Mouse (Mus musculus) MEL (cell line): ENCODE measurements around the gene Col25a1. TPM values are rescaled to one million over a fixed set of nuclear protein-coding genes. Genes with fewer than 3 reads are reported as not detected.

Experiments
- DNase-seq: peaks from one replicate; pipeline ENCODE4 v3.0.0; 2011; ENCODE audit warnings: low read depth, low spot score
- H3K27ac ChIP-seq: 2 replicates; pipeline ENCODE4 v1.5.1; 2012; ENCODE audit warnings: low read depth, mild to moderate bottlenecking, control low read depth, low read length, moderate library complexity; ENCODE audit not compliant: control insufficient read depth
- H3K27me3 ChIP-seq, 2 experiments: fragments of 150-350 bp in 1 of 2; sonication (generic) in 1 of 2; 2 replicates each; pipeline ENCODE4 v1.6.1; 2012; ENCODE audit warnings: low read length in 2 of 2, mild to moderate bottlenecking in 2 of 2, improper control_type of control experiment in 1 of 2, moderate library complexity in 1 of 2; ENCODE audit not compliant: insufficient read depth in 2 of 2, control insufficient read depth in 1 of 2
- H3K36me3 ChIP-seq, 2 experiments: 2 replicates each; pipeline ENCODE4 v1.6.1; 2012 to 2014; ENCODE audit warnings: low read length in 2 of 2, improper control_type of control experiment in 1 of 2, inconsistent platforms in 1 of 2, mild to moderate bottlenecking in 1 of 2; ENCODE audit not compliant: insufficient read depth in 2 of 2, control insufficient read depth in 1 of 2
- H3K4me1 ChIP-seq, 2 experiments: fragments of 150-350 bp in 1 of 2; sonication (generic) in 1 of 2; 2 replicates each; pipeline ENCODE4 v1.6.1; 2012; ENCODE audit warnings: low read length in 2 of 2, improper control_type of control experiment in 1 of 2, mild to moderate bottlenecking in 1 of 2; ENCODE audit not compliant: insufficient read depth in 2 of 2, control insufficient read depth in 1 of 2
- H3K4me3 ChIP-seq, 2 experiments: fragments of 150-350 bp in 1 of 2; sonication (generic) in 1 of 2; 2 replicates each; pipeline ENCODE4 v1.5.1; 2012; ENCODE audit warnings: low read depth in 2 of 2, low read length in 2 of 2, mild to moderate bottlenecking in 2 of 2, moderate library complexity in 2 of 2, control low read depth in 1 of 2, improper control_type of control experiment in 1 of 2; ENCODE audit not compliant: control insufficient read depth in 1 of 2, insufficient read depth in 1 of 2
- H3K79me2 ChIP-seq: 2 replicates; pipeline ENCODE4 v1.6.1; 2012; ENCODE audit warnings: mild to moderate bottlenecking, low read length, moderate library complexity; ENCODE audit not compliant: control insufficient read depth, poor library complexity, insufficient read depth
- H3K9ac ChIP-seq: 2 replicates; pipeline ENCODE4 v1.6.1; 2012; ENCODE audit warnings: low read depth, mild to moderate bottlenecking, control low read depth, low read length, moderate library complexity; ENCODE audit not compliant: control insufficient read depth, poor library complexity, severe bottlenecking
- H3K9me3 ChIP-seq: fragments of 150-350 bp; sonication (generic); replicated peaks from 2 replicates; pipeline ENCODE4 v1.6.1; 2012; ENCODE audit warnings: mild to moderate bottlenecking, low read length, improper control_type of control experiment, moderate library complexity; ENCODE audit not compliant: insufficient read depth
- BHLHE40 ChIP-seq: IDR thresholded peaks from 2 replicates; pipeline ENCODE4 v1.6.1; 2012; ENCODE audit warnings: low read depth, mild to moderate bottlenecking, inconsistent platforms, low read length, improper control_type of control experiment, borderline replicate concordance
- ELF1 ChIP-seq: IDR thresholded peaks from 2 replicates; pipeline ENCODE4 v1.6.1; 2014; ENCODE audit warnings: low read depth, mild to moderate bottlenecking, inconsistent platforms, low read length, improper control_type of control experiment, moderate library complexity
- EP300 ChIP-seq, 2 experiments: IDR thresholded peaks; 2 replicates each; pipeline ENCODE4 v1.6.1; 2011; ENCODE audit warnings: improper control_type of control experiment in 2 of 2, low read length in 2 of 2, low read depth in 1 of 2, mild to moderate bottlenecking in 1 of 2
- GATA1 ChIP-seq: IDR thresholded peaks from 2 replicates; pipeline ENCODE4 v1.6.1; 2011; ENCODE audit warnings: low read depth, low read length, improper control_type of control experiment
- HCFC1 ChIP-seq: IDR thresholded peaks from 2 replicates; pipeline ENCODE4 v1.6.1; 2012; ENCODE audit warnings: low read depth, mild to moderate bottlenecking, inconsistent platforms, low read length, improper control_type of control experiment, moderate library complexity
- JUND ChIP-seq: IDR thresholded peaks from 2 replicates; pipeline ENCODE4 v1.6.1; 2011; ENCODE audit warnings: low read depth, mild to moderate bottlenecking, improper control_type of control experiment, low read length
- MAFK ChIP-seq: IDR thresholded peaks from 2 replicates; pipeline ENCODE4 v1.6.1; 2011; ENCODE audit warnings: low read depth, mild to moderate bottlenecking, low read length, improper control_type of control experiment, borderline replicate concordance
- MAX ChIP-seq: IDR thresholded peaks from 2 replicates; pipeline ENCODE4 v1.6.1; 2011; ENCODE audit warnings: low read length, improper control_type of control experiment
- MAZ ChIP-seq: IDR thresholded peaks from 2 replicates; pipeline ENCODE4 v1.6.1; 2012; ENCODE audit warnings: low read depth, mild to moderate bottlenecking, inconsistent platforms, low read length, improper control_type of control experiment
- MEF2A ChIP-seq: IDR thresholded peaks from 2 replicates; pipeline ENCODE4 v1.6.1; 2014; ENCODE audit warnings: low read depth, mild to moderate bottlenecking, inconsistent platforms, low read length, improper control_type of control experiment; ENCODE audit not compliant: poor library complexity, insufficient replicate concordance, severe bottlenecking; ENCODE audit errors: extremely low read depth
- MXI1 ChIP-seq: IDR thresholded peaks from 2 replicates; pipeline ENCODE4 v1.6.1; 2011; ENCODE audit warnings: mild to moderate bottlenecking, low read depth, low read length, improper control_type of control experiment
- MYC ChIP-seq: IDR thresholded peaks from 2 replicates; pipeline ENCODE4 v1.6.1; 2011; ENCODE audit warnings: low read depth, mild to moderate bottlenecking, low read length, improper control_type of control experiment, moderate library complexity
- NRF1 ChIP-seq: IDR thresholded peaks from 2 replicates; pipeline ENCODE4 v1.6.1; 2014; ENCODE audit warnings: low read depth, mild to moderate bottlenecking, inconsistent platforms, low read length, improper control_type of control experiment, moderate library complexity; ENCODE audit not compliant: poor library complexity, insufficient read depth, severe bottlenecking
- POLR2AphosphoS2 ChIP-seq: IDR thresholded peaks from 2 replicates; pipeline ENCODE4 v1.6.1; 2011; ENCODE audit warnings: low read length, improper control_type of control experiment
- RCOR1 ChIP-seq: IDR thresholded peaks from 2 replicates; pipeline ENCODE4 v1.6.1; 2012; ENCODE audit warnings: low read depth, mild to moderate bottlenecking, inconsistent platforms, low read length, improper control_type of control experiment
- SMC3 ChIP-seq: IDR thresholded peaks from 2 replicates; pipeline ENCODE4 v1.6.1; 2011; ENCODE audit warnings: low read depth, low read length, improper control_type of control experiment
- TAL1 ChIP-seq: IDR thresholded peaks from 2 replicates; pipeline ENCODE4 v1.6.1; 2012; ENCODE audit warnings: mild to moderate bottlenecking, inconsistent platforms, low read length, moderate library complexity, mixed read lengths
- TCF12 ChIP-seq: IDR thresholded peaks from 2 replicates; pipeline ENCODE4 v1.6.1; 2014; ENCODE audit warnings: low read depth, mild to moderate bottlenecking, inconsistent platforms, low read length, improper control_type of control experiment, moderate library complexity
- ZMIZ1 ChIP-seq: IDR thresholded peaks from 2 replicates; pipeline ENCODE4 v1.6.1; 2012; ENCODE audit warnings: low read depth, mild to moderate bottlenecking, inconsistent platforms, low read length, improper control_type of control experiment, moderate library complexity
- ZNF384 ChIP-seq: IDR thresholded peaks from 2 replicates; pipeline ENCODE4 v1.6.1; 2012; ENCODE audit warnings: low read depth, mild to moderate bottlenecking, inconsistent platforms, low read length, improper control_type of control experiment
- polyA plus RNA-seq, 2 experiments: library from polyadenylated mRNA; stranded (reverse) in 1 of 2; unstranded in 1 of 2; fragments of >175 nt in 1 of 2; fragments of >200 nt in 1 of 2; gene quantifications; 2 replicates each; pipeline versions ENCODE4 v1.2.1 to v1.2.4; 2012; ENCODE audit warnings: low replicate concordance in 2 of 2, low read depth in 1 of 2; ENCODE audit not compliant: insufficient read length in 2 of 2, insufficient read depth in 1 of 2, missing spikeins in 1 of 2
- total RNA-seq: library from RNA; depleted of rRNA; stranded (reverse); fragments of 300-350 nt; gene quantifications from 2 replicates; pipeline ENCODE4 v1.2.3, GENCODE M21; 2012

The Col25a1 gene
- total and polyA plus RNA-seq, 3 experiments, result not detected

DNA sequence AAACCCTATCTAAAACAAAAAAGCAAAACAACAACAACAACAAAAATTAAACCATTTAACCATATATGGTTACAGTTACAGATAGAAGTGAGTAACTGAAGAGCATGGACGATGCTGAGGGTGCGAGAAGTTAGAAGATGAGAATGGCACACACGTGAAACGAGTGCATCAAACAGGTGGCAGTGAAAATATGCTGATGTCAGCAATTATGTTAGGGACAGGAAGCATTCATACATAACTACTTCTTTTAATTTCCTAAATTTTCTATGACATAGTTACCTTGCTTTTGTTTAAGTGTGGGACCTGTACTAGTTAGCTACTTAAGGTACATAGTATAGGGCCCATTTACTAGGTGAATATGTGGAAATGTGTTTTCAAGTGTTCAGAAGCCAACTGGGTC, 237.1 kb downstream of the Col25a1 start:
- no peaks in the 10 kb centered on the region for H3K27me3 ChIP-seq
- H3K9me3 ChIP-seq, result no peaks in the 10 kb centered on the region
- no peak overlapping the region for H3K4me3 ChIP-seq
- H3K27ac ChIP-seq, result no peak overlapping the region
- no peaks in the 10 kb centered on the region for H3K79me2 ChIP-seq
- no peak for DNase-seq
- no peaks in the 10 kb centered on the region for H3K36me3 ChIP-seq
- TF ChIP-seq ZNF384 (no peak), MAFK (peak; percentile 95)
- H3K9ac ChIP-seq, result no peak overlapping the region
- no peaks in the 10 kb centered on the region for H3K4me1 ChIP-seq

DNA sequence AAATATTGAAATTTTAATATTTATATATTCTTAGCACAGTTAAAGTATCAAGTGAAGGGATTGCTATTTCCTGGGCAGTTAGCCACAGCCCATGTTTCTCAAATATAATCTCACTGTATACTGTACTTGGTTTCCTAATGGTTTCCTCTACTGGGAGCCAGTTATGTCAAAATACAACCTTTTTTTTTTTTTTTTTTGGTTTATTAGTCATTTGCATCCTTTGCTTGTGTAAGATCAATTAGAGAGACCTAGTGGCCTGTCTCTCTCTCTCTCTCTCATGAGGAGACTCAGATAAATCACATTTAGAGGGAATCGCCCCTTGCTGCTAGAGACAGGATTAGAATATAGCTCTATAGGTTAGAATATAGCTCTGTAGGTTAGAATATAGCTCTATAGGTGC, 237.8 kb downstream of the Col25a1 start:
- no peak overlapping the region for H3K9ac ChIP-seq
- no peak overlapping the region for H3K4me3 ChIP-seq
- no peaks in the 10 kb centered on the region for H3K79me2 ChIP-seq
- H3K27me3 ChIP-seq, result no peaks in the 10 kb centered on the region
- no peak for DNase-seq
- TF ChIP-seq BHLHE40 (no peak), ELF1 (no peak), RCOR1 (no peak), MXI1 (no peak), POLR2AphosphoS2 (no peak), MYC (no peak), MAZ (no peak), MAFK (no peak), ZMIZ1 (no peak), EP300 (IDR thresholded peaks at IDR 0.05; ENCODE audit: low read depth in 1 of 2, low read length in 2 of 2) (no peak), SMC3 (no peak), TAL1 (no peak), MAX (no peak), HCFC1 (no peak), TCF12 (no peak), MEF2A (no peak), GATA1 (no peak), NRF1 (no peak), JUND (no peak)
- H3K36me3 ChIP-seq, result no peaks in the 10 kb centered on the region
- H3K9me3 ChIP-seq, result no peaks in the 10 kb centered on the region
- no peaks in the 10 kb centered on the region for H3K4me1 ChIP-seq
- no peak overlapping the region for H3K27ac ChIP-seq
